Mouse (Mus musculus) stomach, embryonic 16.5 days (tissue): ENCODE measurements around the gene Hnrnpm. TPM values are rescaled to one million over a fixed set of nuclear protein-coding genes. Genes with fewer than 3 reads are reported as not detected.
"Not testable (repeated sequence)": the region's sequence is repeated elsewhere in the genome, so short reads cannot be mapped to it uniquely, and the experiment has no call there.

Source experiments
- ATAC-seq: fragments of 200-750 bp; cut with Nextera tagmentation; 2 replicates; pipeline ENCODE4 v1.8.0; 2017; ENCODE audit warnings: moderate number of reproducible peaks, moderate TSS enrichment; ENCODE audit not compliant: insufficient read depth, low FRiP score
- H3K27ac ChIP-seq: fragments of 300-500 bp; sonication (generic); 2 replicates; pipeline ENCODE4 v1.5.1; 2014; ENCODE audit warnings: low read length
- H3K27me3 ChIP-seq: fragments of 300-500 bp; sonication (generic); 2 replicates; pipeline ENCODE4 v1.6.1; 2014; ENCODE audit warnings: low read length, control low read depth, mixed read lengths; ENCODE audit not compliant: control insufficient read depth, insufficient read depth
- H3K36me3 ChIP-seq: fragments of 300-500 bp; sonication (generic); 2 replicates; pipeline ENCODE4 v1.6.1; 2014; ENCODE audit warnings: low read length; ENCODE audit not compliant: control insufficient read depth, insufficient read depth
- H3K4me1 ChIP-seq: fragments of 300-500 bp; sonication (generic); 2 replicates; pipeline ENCODE4 v1.6.1; 2014; ENCODE audit warnings: low read length, control low read depth, mixed read lengths; ENCODE audit not compliant: control insufficient read depth, insufficient read depth
- H3K4me2 ChIP-seq: fragments of 300-500 bp; sonication (generic); 2 replicates; pipeline ENCODE4 v1.6.1; 2014; ENCODE audit warnings: low read depth, low read length, mixed read lengths
- H3K4me3 ChIP-seq: fragments of 300-500 bp; sonication (generic); replicated peaks from 2 replicates; pipeline ENCODE4 v1.5.1; 2014; ENCODE audit warnings: mild to moderate bottlenecking, low read length
- H3K9ac ChIP-seq: fragments of 300-500 bp; sonication (generic); 2 replicates; pipeline ENCODE4 v1.6.1; 2014; ENCODE audit warnings: low read length
- H3K9me3 ChIP-seq: fragments of 300-500 bp; sonication (generic); replicated peaks from 2 replicates; pipeline ENCODE4 v1.6.1; 2016; ENCODE audit warnings: low read length, control low read depth; ENCODE audit not compliant: control insufficient read depth
- WGBS: fragments of 180-500 bp; shearing (Covaris S2); extraction: QIAGEN DNeasy Blood & Tissue Kit; methylation state at CpG from one replicate; pipeline ENCODE4 v1.1.7; 2014; 5-methylcytosine and 5-hydroxymethylcytosine counted together
- polyA plus RNA-seq: library from polyadenylated mRNA; unstranded; fragments of >200 nt; fragmentation: Nextera tagmentation; extraction: Ambion mirVana; gene quantifications from 2 replicates; pipeline ENCODE4 v1.2.1, GENCODE M21; 2015

Hnrnpm gene
- polyA plus RNA-seq, 1 experiment from 2014 or later, result 295 TPM

DNA sequence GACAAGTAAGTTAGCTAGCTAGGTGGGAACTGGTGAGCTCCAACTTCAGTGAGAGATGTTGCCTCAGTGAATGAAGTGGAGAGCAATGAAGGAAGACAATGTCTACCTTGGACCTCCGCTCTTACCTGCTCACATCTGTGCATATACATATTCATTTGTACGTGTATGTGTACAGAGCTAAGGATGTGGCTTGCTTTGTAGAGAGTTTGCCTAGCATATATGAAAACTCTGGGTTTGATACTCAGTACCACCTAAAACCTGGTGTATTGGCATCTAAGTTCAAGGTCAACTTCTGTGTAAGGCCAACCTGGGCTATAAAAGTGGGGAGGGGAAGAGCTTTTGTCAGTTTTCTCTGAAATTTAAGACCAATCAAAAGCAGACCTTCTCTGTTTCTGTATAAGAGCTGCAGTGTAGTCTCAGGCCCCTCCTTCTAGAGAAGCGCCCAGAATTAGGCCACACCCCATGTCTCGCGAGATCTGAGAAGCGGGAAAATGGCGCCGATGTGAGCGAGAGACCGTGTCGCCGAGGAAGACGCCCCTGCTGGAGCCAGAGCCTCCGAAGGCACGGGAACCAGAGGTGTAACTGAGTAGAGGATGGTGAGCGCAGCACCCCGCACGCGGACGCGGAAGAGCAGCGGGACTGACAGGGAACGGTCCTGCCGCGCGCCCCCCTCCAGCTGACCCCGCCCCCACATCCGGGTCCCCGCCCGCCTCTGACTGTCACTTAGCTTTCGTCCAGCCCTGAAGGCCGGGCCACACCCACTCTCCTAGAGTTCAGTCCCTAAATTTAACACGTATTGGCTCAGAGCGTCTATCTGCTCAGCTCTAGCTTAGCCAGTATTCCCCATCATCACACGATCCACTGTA, 57.8 kb downstream of the Hnrnpm start, which contains the start of gene Zfp414:
Gene Zfp414, plus strand, starts transcription at position 470 of the 866 bp plus-strand sequence.
- H3K9me3 ChIP-seq, result no peaks in the 10 kb centered on the region
- peak; percentile 96 for ATAC-seq
- WGBS, result 3% methylated on average over 35 of the region's 35 CpGs

GRCm38 (mm10) chr17:33627281-33627680, 59.4 kb downstream of the Hnrnpm start:
- Histone ChIP-seq H3K4me2 (no peak overlapping the region), H3K4me1 (peaks cover 20% of the 10 kb centered on the region), H3K4me3 (no peak overlapping the region), H3K27ac (no peak overlapping the region), H3K9me3 (no peaks in the 10 kb centered on the region), H3K36me3 (0 out of 2 replicates have a peak, but pooled peaks cover 5% of the 10 kb centered on the region), H3K9ac (no peak overlapping the region), H3K27me3 (no peaks in the 10 kb centered on the region)
- no peak for ATAC-seq
- 89% methylated on average over 3 of the region's 3 CpGs for WGBS

More for the DNA sequence above, 57.8 kb downstream of the Hnrnpm start, which contains the start of gene Zfp414:
- no peaks in the 10 kb centered on the region for H3K27me3 ChIP-seq
- H3K4me2 ChIP-seq, result peak within 1 kb of the TSS; percentile 80
- H3K4me3 ChIP-seq, result peak within 1 kb of the TSS; percentile 80
- H3K4me1 ChIP-seq, result peaks cover 20% of the 10 kb centered on the region
- peak within 1 kb of the TSS; percentile 92 for H3K9ac ChIP-seq
- H3K27ac ChIP-seq, result peak within 1 kb of the TSS; percentile 100
- 0 out of 2 replicates have a peak, but pooled peaks cover 5% of the 10 kb centered on the region for H3K36me3 ChIP-seq

- not testable (repeated sequence) for H3K4me2 ChIP-seq, H3K9me3 ChIP-seq, H3K9ac ChIP-seq, H3K27me3 ChIP-seq, H3K4me1 ChIP-seq, ATAC-seq, H3K27ac ChIP-seq, H3K4me3 ChIP-seq, H3K36me3 ChIP-seq
- WGBS, result 84% methylated on average over 5 of the region's 5 CpGs
These were observed 72.9 kb downstream of the Hnrnpm start for GRCm38 (mm10) chr17:33613726-33614125.

- no peak overlapping the region for H3K27ac ChIP-seq
- 79% methylated on average over 7 of the region's 7 CpGs for WGBS
- no peaks in the 10 kb centered on the region for H3K4me1 ChIP-seq
- H3K4me3 ChIP-seq, result no peak overlapping the region
- no peaks in the 10 kb centered on the region for H3K27me3 ChIP-seq
- H3K36me3 ChIP-seq, result no peaks in the 10 kb centered on the region
- H3K4me2 ChIP-seq, result no peak overlapping the region
- ATAC-seq, result no peak
- no peaks in the 10 kb centered on the region for H3K9me3 ChIP-seq
- no peak overlapping the region for H3K9ac ChIP-seq
These were observed 76.1 kb downstream of the Hnrnpm start for GRCm38 (mm10) chr17:33610548-33610947.

- ATAC-seq, result no peak
- no peak overlapping the region for H3K4me3 ChIP-seq
- no peak overlapping the region for H3K9ac ChIP-seq
- H3K36me3 ChIP-seq, result no peaks in the 10 kb centered on the region
- WGBS, result 79% methylated on average over 2 of the region's 2 CpGs
- H3K27me3 ChIP-seq, result no peaks in the 10 kb centered on the region
- H3K4me2 ChIP-seq, result no peak overlapping the region
- H3K27ac ChIP-seq, result no peak overlapping the region; the same call in 1 of the 2 replicates
- H3K9me3 ChIP-seq, result no peaks in the 10 kb centered on the region
- no peaks in the 10 kb centered on the region for H3K4me1 ChIP-seq
These were observed 79.4 kb downstream of the Hnrnpm start for GRCm38 (mm10) chr17:33607273-33607672.

- Histone ChIP-seq H3K36me3 (no peaks in the 10 kb centered on the region), H3K4me1 (no peaks in the 10 kb centered on the region), H3K27ac (no peak overlapping the region), H3K4me3 (no peak overlapping the region), H3K4me2 (no peak overlapping the region), H3K9ac (no peak overlapping the region), H3K27me3 (no peaks in the 10 kb centered on the region), H3K9me3 (no peaks in the 10 kb centered on the region; the same call in 1 of the 2 replicates)
- ATAC-seq, result no peak
- 82% methylated on average over 12 of the region's 12 CpGs for WGBS
These were observed 84.7 kb downstream of the Hnrnpm start for GRCm38 (mm10) chr17:33601947-33602346.

GRCm38 (mm10) chr17:33600831-33601230, 85.8 kb downstream of the Hnrnpm start:
- H3K9ac ChIP-seq, result no peak overlapping the region
- H3K4me2 ChIP-seq, result no peak overlapping the region
- ATAC-seq, result no peak
- H3K4me3 ChIP-seq, result no peak overlapping the region
- WGBS, result 77% methylated on average over 3 of the region's 3 CpGs
- no peaks in the 10 kb centered on the region for H3K36me3 ChIP-seq
- H3K9me3 ChIP-seq, result no peaks in the 10 kb centered on the region; the same call in 1 of the 2 replicates
- no peak overlapping the region for H3K27ac ChIP-seq
- no peaks in the 10 kb centered on the region for H3K4me1 ChIP-seq
- no peaks in the 10 kb centered on the region for H3K27me3 ChIP-seq

DNA sequence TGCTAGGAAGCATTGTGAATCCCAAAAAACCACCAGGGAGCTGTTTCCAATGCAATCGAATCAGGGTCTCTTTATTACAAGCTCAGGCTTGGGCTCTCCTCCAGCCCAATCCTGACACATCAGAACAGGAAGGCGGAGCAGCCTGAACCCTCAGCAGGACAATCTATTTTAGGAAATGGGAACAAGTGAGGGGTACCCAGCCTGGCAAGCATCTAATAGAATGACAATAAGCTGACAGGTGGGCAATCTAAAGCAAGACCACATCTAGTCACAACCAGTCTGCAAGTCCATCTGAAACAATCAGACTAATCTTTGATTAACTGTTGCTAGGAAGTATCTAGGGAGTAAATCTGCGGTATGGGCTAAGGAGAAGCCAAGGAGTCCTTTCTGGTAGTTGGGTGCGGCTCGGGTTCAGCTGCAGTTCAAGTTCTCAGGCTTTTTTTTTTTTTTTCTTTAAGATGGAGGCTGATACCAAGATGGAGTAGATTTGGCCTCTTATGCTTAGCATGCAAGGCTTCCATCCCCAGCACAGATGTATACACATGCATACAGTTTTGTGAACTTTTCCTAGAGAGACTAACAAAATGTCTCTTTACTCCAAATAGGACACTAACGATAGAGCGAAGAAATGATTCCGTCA, 86.7 kb downstream of the Hnrnpm start:
- no peak overlapping the region for H3K4me2 ChIP-seq
- 79% methylated on average over 8 of the region's 8 CpGs for WGBS

DNA sequence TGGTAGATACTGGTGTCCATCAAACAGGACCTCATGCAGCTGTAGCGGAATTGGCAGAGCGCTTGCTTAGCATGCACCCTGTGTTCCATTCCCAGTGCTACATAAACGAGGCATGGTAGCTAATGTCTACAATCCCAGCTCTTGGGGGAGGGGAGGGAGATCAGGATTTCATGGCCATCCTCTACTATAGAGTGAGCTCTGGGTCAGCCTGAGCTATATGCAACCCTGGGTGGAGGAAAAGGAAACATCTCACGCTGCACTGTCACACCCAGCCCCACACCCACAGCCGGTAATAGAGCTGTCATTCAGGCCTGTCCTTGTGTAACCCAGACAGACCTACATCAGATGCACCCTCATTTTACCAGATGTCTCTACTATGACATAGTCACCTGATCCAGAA, 88.2 kb downstream of the Hnrnpm start:
- 80% methylated on average over 5 of the region's 5 CpGs for WGBS

More for the DNA sequence above, 86.7 kb downstream of the Hnrnpm start:
- ATAC-seq, result no peak
- Histone ChIP-seq H3K36me3 (no peaks in the 10 kb centered on the region), H3K4me1 (no peaks in the 10 kb centered on the region), H3K9ac (no peak overlapping the region), H3K27me3 (no peaks in the 10 kb centered on the region), H3K4me3 (no peak overlapping the region), H3K27ac (no peak overlapping the region), H3K9me3 (no peaks in the 10 kb centered on the region; the same call in 1 of the 2 replicates)

More for the DNA sequence above, 88.2 kb downstream of the Hnrnpm start:
- no peaks in the 10 kb centered on the region for H3K36me3 ChIP-seq
- no peak overlapping the region for H3K9ac ChIP-seq
- H3K27ac ChIP-seq, result no peak overlapping the region
- H3K9me3 ChIP-seq, result no peaks in the 10 kb centered on the region; the same call in 1 of the 2 replicates
- H3K4me3 ChIP-seq, result no peak overlapping the region
- H3K4me2 ChIP-seq, result no peak overlapping the region
- no peak for ATAC-seq
- no peaks in the 10 kb centered on the region for H3K27me3 ChIP-seq
- H3K4me1 ChIP-seq, result no peaks in the 10 kb centered on the region
